21 mouse cellular contexts compared by ENCODE assay signal in the genomic region with DNA sequence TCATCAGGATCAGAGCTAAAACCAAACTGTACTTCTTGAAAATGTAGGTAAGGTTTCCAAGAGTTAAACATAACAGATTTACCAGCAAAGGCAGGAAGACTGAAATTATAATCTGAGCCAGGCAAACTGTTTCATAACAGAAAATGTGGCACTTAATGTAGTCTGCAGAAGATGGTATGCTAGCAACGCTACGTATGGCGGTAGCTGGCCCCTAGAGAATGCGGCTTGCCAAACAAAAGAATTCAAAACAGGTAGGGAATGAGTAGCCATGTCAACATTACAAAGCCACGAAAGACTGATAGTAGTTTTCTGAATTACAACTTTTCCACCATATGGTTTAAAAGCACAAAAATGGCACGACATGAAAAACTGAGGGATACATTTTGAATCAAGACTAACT. TPM values are rescaled to one million over a fixed set of nuclear protein-coding genes. Genes with fewer than 3 reads are reported as not detected.
DNase-seq lines count a peak whose midpoint lies in the region; ATAC-seq lines count a peak whose summit lies in the region.
"Had no signal": no experiment of that assay in that cellular context is flagged by ENCODE, and none has a peak within 500 bp of the region (broad histone marks: within the 10 kb centered on the region; RNA-seq: fewer than 3 reads in every experiment).

No protein-coding gene starts in this region.

- no peak for ATAC-seq in megakaryocyte-erythroid progenitor cell, adult 5-6 weeks (replicated peaks; ENCODE audit: low FRiP score, low TSS enrichment, poor library complexity, severe bottlenecking)
- ATAC-seq: activated CD4-positive, CD25-positive, alpha-beta regulatory T cell, adult 4 months; CD4-positive, CD25-positive, alpha-beta regulatory T cell, adult 4 months; forebrain, embryonic 14.5 days; forebrain, postnatal 0 days; hindbrain, embryonic 16.5 days; intestine, embryonic 15.5 days had no signal

- DNase-seq in heart, adult 11 months: peak; percentile 42
- no peak for DNase-seq in heart, postnatal 14 days
- DNase-seq in lung, postnatal 25 days (ENCODE audit: low spot score): peak; percentile 33
- DNase-seq in lung, postnatal 14 days: no peak
- peak; percentile 34 for DNase-seq in lung, postnatal 36 days
- DNase-seq: adrenal gland, adult 8-10 months; adrenal gland, postnatal 36 days; cerebellum, adult 18-20 months; cerebellum, adult 9-10 months; cerebellum, postnatal 14 days; forebrain, postnatal 0 days; gastrocnemius, postnatal 10 days; gastrocnemius, postnatal 36 days; heart, postnatal 36 days had no signal

- intact Hi-C loops in heart, postnatal 14 days (cut with DNase I): no loop called here

RNA-seq across cellular contexts. Expression of gene Atf6, which starts 38.2 kb away (rescaled TPM):
- 10 to 100 TPM; 52.5 to 56.3 TPM for total RNA-seq in heart, postnatal 14 days (2021)
- 12.5 and 12.6 TPM in 2 replicates for total RNA-seq in megakaryocyte-erythroid progenitor cell, adult 5-6 weeks (2014; fragmentation: Nextera tagmentation)
- 11.8 and 12.7 TPM in 2 replicates for total RNA-seq in megakaryocyte-erythroid progenitor cell, adult 5-6 weeks (2017)

RNA-seq across cellular contexts. Expression of gene Gm26620, which starts 55.5 kb away (rescaled TPM):
- under 1 TPM; 0.48 to 0.56 TPM for total RNA-seq in heart, postnatal 14 days (2021)
- total RNA-seq in megakaryocyte-erythroid progenitor cell, adult 5-6 weeks (2014; fragmentation: Nextera tagmentation): 1.3 TPM in 1 of 2 replicates, not detected in the other
- total RNA-seq in megakaryocyte-erythroid progenitor cell, adult 5-6 weeks (2017): 0.75 and 1.0 TPM in 2 replicates
- total RNA-seq: granulocyte monocyte progenitor cell, adult 5-6 weeks had no signal

RNA-seq across cellular contexts. Expression of gene Dusp12, which starts 56.0 kb away (rescaled TPM):
- total RNA-seq in heart, postnatal 14 days (2021): 1 to 10 TPM; 7.4 TPM
- total RNA-seq in megakaryocyte-erythroid progenitor cell, adult 5-6 weeks (2014; fragmentation: Nextera tagmentation): 22.9 and 24.2 TPM in 2 replicates
- 9.7 and 12.5 TPM in 2 replicates for total RNA-seq in megakaryocyte-erythroid progenitor cell, adult 5-6 weeks (2017)

Comparison
In these comparisons a context has a peak if more than half of its experiments do, and no peak if none do; other contexts are left out.
1. DNase-seq: peak in heart, adult 11 months (single experiment), lung, postnatal 25 days (single experiment) and lung, postnatal 36 days (single experiment); none in heart, postnatal 14 days (0 of 2) and lung, postnatal 14 days (single experiment).